Mouse (Mus musculus): Measurements from ENCODE around the gene Emp3.

GRCm38 (mm10) chr7:45928626-45929295, 7.6 kb upstream of the Emp3 start:
- TF ChIP-seq SRF (IDR thresholded peaks at IDR 0.05; ENCODE audit: control insufficient read depth, insufficient read length, low read depth) (no peak), MYOD1 (IDR thresholded peaks at IDR 0.05; ENCODE audit: control insufficient read depth in 1 of 3, insufficient read length in 2 of 3, low read depth in 2 of 3) (no peak), USF1 (IDR thresholded peaks at IDR 0.05; ENCODE audit: low read depth) (no peak), MYOG (IDR thresholded peaks at IDR 0.05; ENCODE audit: control insufficient read depth in 1 of 3, insufficient read depth in 1 of 3, insufficient read length in 2 of 3, low read depth in 2 of 3) (no peak), REST (IDR thresholded peaks at IDR 0.05; ENCODE audit: insufficient read depth, insufficient read length) (no peak), MAX (IDR thresholded peaks at IDR 0.05; ENCODE audit: low read depth) (no peak)

All from myocyte (in vitro differentiated cells).